Mouse (Mus musculus): ENCODE measurements around the gene Nr1d1. TPM values are rescaled to one million over a fixed set of nuclear protein-coding genes. Genes with fewer than 3 reads are reported as not detected.

Nr1d1 gene
- polyA plus RNA-seq, 1 experiment from 2014 or later = 1.5 TPM

GRCm38 (mm10) chr11:98720756-98721155, 54.4 kb downstream of the Nr1d1 start:
- no peak overlapping the region for H3K27ac ChIP-seq (replicated peaks)
- WGBS = 82% methylated on average over 2 of the region's 2 CpGs
- no peak overlapping the region for H3K4me2 ChIP-seq (replicated peaks)
- H3K27me3 ChIP-seq = no peaks in the 10 kb centered on the region
- peaks cover 56% of the 10 kb centered on the region for H3K36me3 ChIP-seq
- no peak for ATAC-seq (ENCODE audit: low FRiP score, low read depth)
- H3K4me1 ChIP-seq = peaks cover 9% of the 10 kb centered on the region
- no peak overlapping the region for H3K4me3 ChIP-seq
- no peak overlapping the region for H3K9ac ChIP-seq (replicated peaks)
- no peaks in the 10 kb centered on the region for H3K9me3 ChIP-seq

Other genes starting within 250 kb of the Nr1d1 start
- gene Ikzf3, start 229.3 kb downstream of the Nr1d1 start, polyA plus RNA-seq (2016; fragmentation: Nextera tagmentation; extraction: Ambion mirVana) = 0.27 TPM in 1 of 2 replicates, not detected in the other
- gene Zpbp2, start 224.2 kb downstream of the Nr1d1 start, polyA plus RNA-seq (2016; fragmentation: Nextera tagmentation; extraction: Ambion mirVana) = 0.37 TPM in 1 of 2 replicates, not detected in the other
- 67.1 and 73.1 TPM in 2 replicates for gene Ormdl3, start 188.0 kb downstream of the Nr1d1 start, polyA plus RNA-seq (2016; fragmentation: Nextera tagmentation; extraction: Ambion mirVana)
- not detected in 2 replicates for gene Lrrc3c, start 177.0 kb downstream of the Nr1d1 start, polyA plus RNA-seq (2016; fragmentation: Nextera tagmentation; extraction: Ambion mirVana)
- 0.68 and 1.2 TPM in 2 replicates for gene Gm12355, start 149.7 kb downstream of the Nr1d1 start, polyA plus RNA-seq (2016; fragmentation: Nextera tagmentation; extraction: Ambion mirVana)
- not detected in 2 replicates for gene Gsdma3, start 149.0 kb downstream of the Nr1d1 start, polyA plus RNA-seq (2016; fragmentation: Nextera tagmentation; extraction: Ambion mirVana)
- not detected in 2 replicates for gene Gsdma2, start 128.6 kb downstream of the Nr1d1 start, polyA plus RNA-seq (2016; fragmentation: Nextera tagmentation; extraction: Ambion mirVana)
- gene Gsdma, start 111.0 kb downstream of the Nr1d1 start, polyA plus RNA-seq (2016; fragmentation: Nextera tagmentation; extraction: Ambion mirVana) = not detected in 2 replicates
- gene Psmd3, start 92.8 kb downstream of the Nr1d1 start, polyA plus RNA-seq (2016; fragmentation: Nextera tagmentation; extraction: Ambion mirVana) = 234 and 244 TPM in 2 replicates
- not detected in 2 replicates for gene Csf3, start 74.1 kb downstream of the Nr1d1 start, polyA plus RNA-seq (2016; fragmentation: Nextera tagmentation; extraction: Ambion mirVana)
- gene Med24, start 45.9 kb downstream of the Nr1d1 start, polyA plus RNA-seq (2016; fragmentation: Nextera tagmentation; extraction: Ambion mirVana) = 96.5 and 97.7 TPM in 2 replicates
- 45.3 and 47.6 TPM in 2 replicates for gene Thra, start 34.7 kb downstream of the Nr1d1 start, polyA plus RNA-seq (2016; fragmentation: Nextera tagmentation; extraction: Ambion mirVana)
- 38.6 and 42.4 TPM in 2 replicates for gene Msl1, start 20.2 kb upstream of the Nr1d1 start, polyA plus RNA-seq (2016; fragmentation: Nextera tagmentation; extraction: Ambion mirVana)
- 65.5 and 74.2 TPM in 2 replicates for gene Casc3, start 29.6 kb upstream of the Nr1d1 start, polyA plus RNA-seq (2016; fragmentation: Nextera tagmentation; extraction: Ambion mirVana)
- gene Rapgefl1, start 61.5 kb upstream of the Nr1d1 start, polyA plus RNA-seq (2016; fragmentation: Nextera tagmentation; extraction: Ambion mirVana) = 3.0 and 3.1 TPM in 2 replicates
- gene Wipf2, start 88.3 kb upstream of the Nr1d1 start, polyA plus RNA-seq (2016; fragmentation: Nextera tagmentation; extraction: Ambion mirVana) = 4.9 TPM in 2 replicates
- 28.3 and 29.0 TPM in 2 replicates for gene Cdc6, start 132.5 kb upstream of the Nr1d1 start, polyA plus RNA-seq (2016; fragmentation: Nextera tagmentation; extraction: Ambion mirVana)
- 15.5 and 17.3 TPM in 2 replicates for gene Rara, start 152.5 kb upstream of the Nr1d1 start, polyA plus RNA-seq (2016; fragmentation: Nextera tagmentation; extraction: Ambion mirVana)
- gene Gjd3, start 207.7 kb upstream of the Nr1d1 start, polyA plus RNA-seq (2016; fragmentation: Nextera tagmentation; extraction: Ambion mirVana) = 0.67 and 0.80 TPM in 2 replicates
- gene Top2a, start 248.9 kb upstream of the Nr1d1 start, polyA plus RNA-seq (2016; fragmentation: Nextera tagmentation; extraction: Ambion mirVana) = 305 and 311 TPM in 2 replicates

Data from midbrain, embryonic 12.5 days (tissue).